Mouse (Mus musculus): ENCODE data around the gene Mcm5.

DNA sequence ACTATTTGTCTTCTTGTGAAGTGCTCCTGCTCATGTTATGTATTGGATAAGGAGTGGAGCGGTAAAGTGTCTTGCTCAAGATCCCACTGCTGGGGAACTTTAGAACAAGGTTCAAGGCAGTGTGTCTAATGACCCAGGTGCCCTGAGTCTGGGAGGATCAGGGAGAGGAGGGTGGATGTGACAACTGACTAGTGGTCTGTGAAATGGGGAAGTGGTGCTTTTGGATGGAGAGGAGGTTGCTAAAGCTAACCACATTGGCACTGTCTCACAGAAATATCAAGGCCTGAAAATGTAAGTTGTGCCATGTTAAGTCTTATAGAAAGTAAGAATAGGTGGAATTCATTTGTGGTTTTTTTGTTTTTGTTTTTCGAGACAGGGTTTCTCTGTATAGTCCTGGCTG lies 10.4 kb downstream of the Mcm5 start:
- TF ChIP-seq CTCF (IDR thresholded peaks at IDR 0.05; ENCODE audit: extremely low read depth, insufficient read length, insufficient replicate concordance, low read depth, low read length) = no peak
- TF ChIP-seq POLR2A (IDR thresholded peaks at IDR 0.05; ENCODE audit: low read depth, low read length) = no peak
